In genomic region chr16:90917156-90917555, GRCm38 (mm10) we compare ENCODE assay signal across 22 mouse cellular contexts.
"Had no signal": no experiment of that assay in that cellular context is flagged by ENCODE, and none has a peak within 500 bp of the region (broad histone marks: within the 10 kb centered on the region; RNA-seq: fewer than 3 reads in every experiment).

No protein-coding gene starts in this region.

- H3K4me3 ChIP-seq: heart, adult 2 months; heart, embryonic 13.5 days; heart, embryonic 15.5 days; hindbrain, embryonic 13.5 days; hindbrain, embryonic 15.5 days; limb, embryonic 13.5 days; limb, embryonic 15.5 days; liver, embryonic 12.5 days had no signal

- H3K4me2 ChIP-seq: heart, embryonic 11.5 days; hindbrain, embryonic 13.5 days; hindbrain, embryonic 15.5 days; limb, embryonic 13.5 days; limb, embryonic 15.5 days; liver, embryonic 12.5 days had no signal

- ATAC-seq: forebrain, postnatal 0 days; hindbrain, postnatal 0 days; liver, embryonic 12.5 days had no signal

- H3K9ac ChIP-seq: forebrain, postnatal 0 days; heart, embryonic 13.5 days; heart, embryonic 15.5 days; hindbrain, embryonic 13.5 days; hindbrain, embryonic 15.5 days; limb, embryonic 13.5 days; limb, embryonic 15.5 days; liver, embryonic 12.5 days; liver, embryonic 14.5 days had no signal

- H3K9me3 ChIP-seq: heart, embryonic 13.5 days; heart, embryonic 15.5 days; hindbrain, embryonic 13.5 days; hindbrain, embryonic 15.5 days; limb, embryonic 13.5 days; limb, embryonic 15.5 days; liver, embryonic 12.5 days had no signal

- DNase-seq: forebrain, postnatal 0 days; gastrocnemius, postnatal 14 days; gastrocnemius, postnatal 36 days; heart, adult 2 months; heart, postnatal 14 days; heart, postnatal 36 days; kidney, adult 11 months; kidney, adult 8-10 months; kidney, postnatal 25 days; layer of hippocampus, adult 9-11 months; layer of hippocampus, postnatal 36 days; left cerebral cortex, postnatal 4 days had no signal

- H3K27ac ChIP-seq: heart, adult 2 months; hindbrain, embryonic 13.5 days; hindbrain, embryonic 15.5 days; hindbrain, postnatal 0 days; limb, embryonic 13.5 days; limb, embryonic 15.5 days; liver, embryonic 12.5 days; liver, embryonic 14.5 days had no signal

- H3K27me3 ChIP-seq: hindbrain, embryonic 13.5 days; hindbrain, embryonic 15.5 days; limb, embryonic 13.5 days; limb, embryonic 15.5 days had no signal

- H3K4me1 ChIP-seq: hindbrain, embryonic 13.5 days; hindbrain, embryonic 15.5 days; limb, embryonic 15.5 days; liver, embryonic 12.5 days had no signal

- H3K36me3 ChIP-seq: heart, embryonic 13.5 days; heart, embryonic 15.5 days; hindbrain, embryonic 13.5 days; hindbrain, embryonic 15.5 days; limb, embryonic 13.5 days; limb, embryonic 15.5 days; liver, embryonic 12.5 days had no signal
